Mouse (Mus musculus): ENCODE data around the gene Rnf114.

The Rnf114 gene

GRCm38 (mm10) chr2:167476200-167476688, 16.2 kb upstream of the Rnf114 start:
- DNase-seq, result peak; percentile 39 to 52

GRCm38 (mm10) chr2:167476762-167477161, 15.7 kb upstream of the Rnf114 start:
- DNase-seq, result peak; percentile 32 to 42

- no peak for DNase-seq
These were observed 14.3 kb upstream of the Rnf114 start for GRCm38 (mm10) chr2:167478128-167478527.

GRCm38 (mm10) chr2:167479501-167479900, 12.9 kb upstream of the Rnf114 start:
- no peak for DNase-seq

- no peak for DNase-seq
These were observed 9.8 kb upstream of the Rnf114 start for GRCm38 (mm10) chr2:167482681-167483080.

- peak in 1 of 2 experiments; percentile 63 for DNase-seq
These were observed 9.2 kb upstream of the Rnf114 start for GRCm38 (mm10) chr2:167483081-167483826.

- no peak for DNase-seq
These were observed 8.5 kb upstream of the Rnf114 start for GRCm38 (mm10) chr2:167483827-167484410.

- no peak for DNase-seq
These were observed 7.5 kb upstream of the Rnf114 start for GRCm38 (mm10) chr2:167484932-167485331.

- peak; percentile 81 to 86 for DNase-seq
These were observed 6.7 kb upstream of the Rnf114 start for GRCm38 (mm10) chr2:167485501-167486377.

GRCm38 (mm10) chr2:167486573-167486972, 5.9 kb upstream of the Rnf114 start:
- no peak for DNase-seq

- no peak for DNase-seq
These were observed 4.9 kb upstream of the Rnf114 start for GRCm38 (mm10) chr2:167487551-167487950.

GRCm38 (mm10) chr2:167487994-167488393, 4.5 kb upstream of the Rnf114 start:
- DNase-seq, result no peak

GRCm38 (mm10) chr2:167490813-167491525, 1.5 kb upstream of the Rnf114 start:
- no peak for DNase-seq

- DNase-seq, result peak; percentile 92 to 93
These were observed 530 bp downstream of the Rnf114 start, which contains the start of gene Spata2 for GRCm38 (mm10) chr2:167492713-167493636. Spata2 (minus strand) TSS chr2:167492887.

- no peak for DNase-seq
These were observed 4.0 kb downstream of the Rnf114 start for GRCm38 (mm10) chr2:167496437-167496836.

GRCm38 (mm10) chr2:167497272-167497671, 4.8 kb downstream of the Rnf114 start:
- peak in 1 of 2 experiments; percentile 75 for DNase-seq

GRCm38 (mm10) chr2:167502554-167503252, 10.3 kb downstream of the Rnf114 start:
- no peak for DNase-seq

GRCm38 (mm10) chr2:167503253-167503895, 10.9 kb downstream of the Rnf114 start:
- peak; percentile 75 to 85 for DNase-seq

- DNase-seq, result peak; percentile 88 to 89
These were observed 11.5 kb downstream of the Rnf114 start for GRCm38 (mm10) chr2:167503896-167504349.

- DNase-seq, result no peak
These were observed 12.7 kb downstream of the Rnf114 start for GRCm38 (mm10) chr2:167505127-167505526.

Data from kidney, adult 8-10 months (tissue).